Mouse (Mus musculus) forebrain, embryonic 11.5 days (tissue): ENCODE measurements around the gene Rnf5. TPM values are rescaled to one million over a fixed set of nuclear protein-coding genes. Genes with fewer than 3 reads are reported as not detected.

Source experiments
- ATAC-seq: fragments of 200-750 bp; cut with Nextera tagmentation; replicated peaks from 2 replicates; pipeline ENCODE4 v1.8.0; 2017; ENCODE audit warnings: moderate TSS enrichment; ENCODE audit not compliant: low FRiP score
- DNase-seq: peaks from one replicate; pipeline ENCODE4 v3.0.0-alpha.2; 2017; ENCODE audit warnings: low spot score
- H3K27ac ChIP-seq: fragments of 300-500 bp; sonication (generic); 2 replicates; pipeline ENCODE4 v1.5.1; 2014; ENCODE audit warnings: low read depth, low read length
- H3K27me3 ChIP-seq: fragments of 300-500 bp; sonication (generic); 2 replicates; pipeline ENCODE4 v1.6.1; 2014; ENCODE audit warnings: mild to moderate bottlenecking, low read length, mixed read lengths; ENCODE audit not compliant: control insufficient read depth, insufficient read depth
- H3K36me3 ChIP-seq: fragments of 300-500 bp; sonication (generic); 2 replicates; pipeline ENCODE4 v1.6.1; 2014; ENCODE audit warnings: mild to moderate bottlenecking, low read length, moderate library complexity, mixed read lengths; ENCODE audit not compliant: control insufficient read depth, insufficient read depth
- H3K4me1 ChIP-seq: fragments of 300-500 bp; sonication (generic); replicated peaks from 2 replicates; pipeline ENCODE4 v1.6.1; 2014; ENCODE audit warnings: low read length, mixed read lengths; ENCODE audit not compliant: control insufficient read depth, insufficient read depth
- H3K4me2 ChIP-seq: fragments of 300-500 bp; sonication (generic); 2 replicates; pipeline ENCODE4 v1.6.1; 2014; ENCODE audit warnings: low read depth, mild to moderate bottlenecking, low read length, moderate library complexity, mixed read lengths; ENCODE audit not compliant: severe bottlenecking
- H3K4me3 ChIP-seq: fragments of 300-500 bp; sonication (generic); 2 replicates; pipeline ENCODE4 v1.5.1; 2014; ENCODE audit warnings: low read depth, low read length
- H3K9ac ChIP-seq: fragments of 300-500 bp; sonication (generic); 2 replicates; pipeline ENCODE4 v1.6.1; 2014; ENCODE audit warnings: low read length
- H3K9me3 ChIP-seq: fragments of 300-500 bp; sonication (generic); 2 replicates; pipeline ENCODE4 v1.6.1; 2016; ENCODE audit warnings: low read length, mixed read lengths; ENCODE audit not compliant: control insufficient read depth
- WGBS: fragments of 180-500 bp; shearing (Covaris S2); extraction: QIAGEN DNeasy Blood & Tissue Kit; methylation state at CpG from one replicate; pipeline ENCODE4 v1.1.7; 2014; 5-methylcytosine and 5-hydroxymethylcytosine counted together
- polyA plus RNA-seq: library from polyadenylated mRNA; unstranded; fragments of >200 nt; fragmentation: Nextera tagmentation; extraction: Ambion mirVana; gene quantifications from 2 replicates; pipeline ENCODE4 v1.2.1, GENCODE M21; 2014

The Rnf5 gene
- polyA plus RNA-seq, 1 experiment from 2014 or later: 158 TPM

DNA sequence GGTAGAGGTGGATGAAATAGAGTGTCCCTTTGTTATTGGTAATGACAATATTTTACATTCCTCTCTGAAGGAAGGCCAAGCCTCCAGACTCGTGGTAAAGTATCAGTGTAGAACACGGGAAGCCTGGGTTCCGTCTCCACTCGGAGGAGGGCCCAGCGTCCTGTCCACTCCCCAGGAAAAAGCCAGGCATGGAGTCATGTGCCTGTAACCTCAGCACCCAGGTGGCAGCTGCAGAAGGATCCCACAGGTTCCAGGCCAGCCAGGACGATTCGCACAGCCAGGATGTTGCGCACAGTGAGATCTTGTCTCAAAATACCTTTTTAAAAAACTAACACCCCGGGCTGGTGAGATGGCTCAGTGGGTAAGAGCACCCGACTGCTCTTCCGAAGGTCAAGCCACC, 40.1 kb downstream of the Rnf5 start:
- no peak overlapping the region for H3K27ac ChIP-seq
- ATAC-seq: no peak
- no peak overlapping the region for H3K9ac ChIP-seq
- H3K36me3 ChIP-seq: no peaks in the 10 kb centered on the region
- no peaks in the 10 kb centered on the region; the same call in 1 of the 2 replicates for H3K9me3 ChIP-seq
- no peaks in the 10 kb centered on the region for H3K4me1 ChIP-seq
- H3K27me3 ChIP-seq: no peaks in the 10 kb centered on the region
- no peak overlapping the region for H3K4me2 ChIP-seq
- no peak overlapping the region for H3K4me3 ChIP-seq
- no peak for DNase-seq
- WGBS: 80% methylated on average over 11 of the region's 11 CpGs

DNA sequence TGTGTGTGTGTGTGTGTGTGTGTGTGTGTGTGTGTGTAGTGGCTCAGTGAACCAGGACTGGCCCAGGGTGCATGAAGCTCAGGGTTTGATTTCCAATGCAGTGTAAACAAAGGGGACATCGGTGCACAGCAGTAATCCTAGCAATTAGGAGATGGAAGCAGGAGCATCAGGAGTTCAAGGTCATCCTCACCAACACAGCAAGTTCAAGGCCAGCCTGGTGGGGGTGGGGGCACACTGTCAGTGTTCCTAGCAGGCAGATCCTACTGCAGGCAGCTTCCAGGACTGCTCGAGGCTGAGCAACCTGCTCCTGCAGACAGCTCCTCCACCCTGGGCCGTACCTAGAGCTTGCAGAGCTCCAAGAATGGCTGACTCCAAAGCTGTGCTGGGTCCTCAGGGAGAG, 40.9 kb downstream of the Rnf5 start:
- WGBS: 71% methylated on average over 3 of the region's 3 CpGs
- Histone ChIP-seq H3K4me3 (no peak overlapping the region), H3K4me2 (no peak overlapping the region), H3K27me3 (no peaks in the 10 kb centered on the region), H3K9me3 (no peaks in the 10 kb centered on the region; the same call in 1 of the 2 replicates), H3K27ac (no peak overlapping the region), H3K4me1 (no peaks in the 10 kb centered on the region), H3K9ac (no peak overlapping the region), H3K36me3 (no peaks in the 10 kb centered on the region)
- DNase-seq: no peak
- no peak for ATAC-seq

DNA sequence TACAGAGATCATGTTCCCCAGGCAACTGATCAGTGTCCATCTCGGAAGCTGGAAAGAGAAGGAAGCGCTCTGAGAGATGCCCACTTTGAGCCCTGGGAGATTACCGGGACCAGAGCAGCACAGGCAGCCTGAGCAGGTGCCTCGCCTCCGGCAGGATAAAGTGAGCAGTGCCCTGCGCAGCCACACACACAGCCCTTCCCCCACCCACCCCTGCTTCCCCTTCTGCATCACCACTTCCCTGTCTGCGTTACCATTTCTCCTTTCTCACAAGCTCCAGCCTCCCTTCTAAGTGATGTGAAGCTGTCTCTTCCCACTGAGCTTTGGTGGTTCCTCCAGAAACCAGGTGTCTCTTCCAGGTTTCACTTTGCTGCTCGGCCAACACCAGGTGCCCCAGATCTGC, 42.3 kb downstream of the Rnf5 start:
- Histone ChIP-seq H3K27ac (peak overlapping the region; percentile 18; the same call in 1 of the 2 replicates), H3K27me3 (no peaks in the 10 kb centered on the region), H3K9ac (no peak overlapping the region), H3K9me3 (no peaks in the 10 kb centered on the region; the same call in 1 of the 2 replicates), H3K36me3 (no peaks in the 10 kb centered on the region), H3K4me3 (no peak overlapping the region), H3K4me2 (no peak overlapping the region), H3K4me1 (no peaks in the 10 kb centered on the region)
- DNase-seq (no peak), ATAC-seq (no peak)
- 39% methylated on average over 8 of the region's 8 CpGs for WGBS

DNA sequence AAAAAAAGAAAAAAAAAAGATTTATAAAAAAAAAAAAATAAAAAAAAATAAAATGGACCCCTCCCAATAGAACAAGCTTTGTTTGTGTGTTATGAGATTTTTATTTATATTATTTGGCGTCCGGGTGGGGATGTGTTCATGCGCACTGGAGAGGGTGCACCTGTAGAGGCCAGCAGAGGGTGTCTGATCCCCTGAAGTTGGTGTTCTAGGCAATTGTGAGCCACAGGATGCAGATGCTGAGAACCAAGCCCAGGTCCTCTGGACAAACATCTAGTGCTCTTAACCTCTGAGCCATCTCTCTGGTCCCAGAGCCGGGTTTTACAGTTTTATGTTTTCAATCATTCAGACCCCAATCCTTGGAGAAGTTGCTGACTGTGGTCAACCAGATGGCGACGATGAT, 43.1 kb downstream of the Rnf5 start:
- DNase-seq (no peak), ATAC-seq (no peak)
- H3K4me2 ChIP-seq: no peak overlapping the region
- H3K4me1 ChIP-seq: no peaks in the 10 kb centered on the region
- H3K27me3 ChIP-seq: no peaks in the 10 kb centered on the region
- H3K36me3 ChIP-seq: no peaks in the 10 kb centered on the region
- H3K9ac ChIP-seq: no peak overlapping the region
- H3K4me3 ChIP-seq: no peak overlapping the region
- H3K9me3 ChIP-seq: no peaks in the 10 kb centered on the region
- 89% methylated on average over 6 of the region's 6 CpGs for WGBS
- no peak overlapping the region for H3K27ac ChIP-seq

DNA sequence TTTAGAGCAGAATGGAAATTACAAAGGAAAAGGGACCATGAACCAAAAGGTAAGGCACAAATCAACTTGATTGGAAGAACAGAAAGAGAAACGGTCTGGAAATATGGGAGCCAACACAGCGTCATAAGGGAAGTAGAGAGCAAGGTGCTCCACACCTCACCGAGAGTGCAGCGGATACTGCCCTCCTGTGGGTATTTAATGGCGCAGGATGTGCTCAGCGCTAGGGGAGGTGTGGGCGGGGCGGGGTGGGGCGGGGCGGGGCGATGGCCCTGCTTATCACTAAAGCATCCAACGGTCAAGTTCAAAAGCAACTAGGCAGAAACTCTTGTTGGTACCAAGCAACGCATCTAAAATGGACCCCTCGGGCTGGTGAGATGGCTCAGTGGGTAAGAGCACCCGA, 43.6 kb downstream of the Rnf5 start:
- H3K4me1 ChIP-seq: no peaks in the 10 kb centered on the region
- no peaks in the 10 kb centered on the region for H3K9me3 ChIP-seq
- H3K9ac ChIP-seq: no peak overlapping the region
- no peaks in the 10 kb centered on the region for H3K36me3 ChIP-seq
- H3K27ac ChIP-seq: no peak overlapping the region
- 28% methylated on average over 15 of the region's 15 CpGs for WGBS
- H3K4me3 ChIP-seq: no peak overlapping the region
- ATAC-seq (no peak), DNase-seq (no peak)
- H3K4me2 ChIP-seq: no peak overlapping the region
- H3K27me3 ChIP-seq: no peaks in the 10 kb centered on the region

DNA sequence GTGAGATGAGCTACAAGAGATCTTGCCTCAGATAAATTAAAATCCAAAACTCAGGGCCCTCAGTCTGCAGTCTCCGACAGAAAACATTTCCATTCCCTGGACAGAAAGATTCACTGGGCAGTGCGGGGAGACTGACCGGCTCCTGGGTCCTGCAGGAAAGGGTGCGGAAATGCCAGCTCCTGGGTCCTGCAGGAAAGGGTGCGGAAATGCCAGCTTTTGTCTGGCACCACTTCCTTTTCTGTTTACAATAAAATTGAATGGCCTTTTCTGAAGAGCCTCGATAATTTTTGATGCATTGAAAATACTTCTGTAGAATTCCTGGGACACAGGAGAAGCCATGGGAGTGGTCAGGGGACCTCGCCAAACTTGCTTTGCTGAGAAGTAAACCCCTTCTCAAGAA, 44.4 kb downstream of the Rnf5 start:
- Histone ChIP-seq H3K9me3 (no peaks in the 10 kb centered on the region), H3K27ac (no peak overlapping the region)

DNA sequence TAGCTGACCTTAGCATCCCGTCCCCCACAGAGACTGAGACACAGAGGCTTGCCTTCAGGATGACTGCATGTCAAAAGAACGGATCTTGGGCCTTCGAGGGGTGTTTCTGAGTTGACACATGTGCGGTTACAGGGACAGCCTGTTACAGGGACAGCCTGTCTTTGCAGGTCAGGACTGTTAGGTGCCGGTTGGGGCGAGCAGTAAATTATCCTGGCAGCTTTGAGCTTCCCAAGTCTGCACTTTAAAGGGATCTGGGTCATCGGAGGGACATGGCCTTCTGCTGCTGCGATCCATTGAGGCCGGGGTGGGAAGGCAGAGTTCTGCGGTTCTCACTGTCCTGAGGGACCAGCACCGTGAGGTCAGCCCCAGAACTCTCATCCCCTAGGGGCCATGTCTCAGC, 46.1 kb downstream of the Rnf5 start:
- no peak overlapping the region for H3K27ac ChIP-seq
- no peak for DNase-seq
- H3K36me3 ChIP-seq: no peaks in the 10 kb centered on the region
- no peaks in the 10 kb centered on the region for H3K9me3 ChIP-seq
- ATAC-seq: no peak
- no peak overlapping the region for H3K4me2 ChIP-seq
- no peak overlapping the region for H3K9ac ChIP-seq
- 73% methylated on average over 11 of the region's 11 CpGs for WGBS
- no peaks in the 10 kb centered on the region for H3K4me1 ChIP-seq
- no peak overlapping the region for H3K4me3 ChIP-seq
- no peaks in the 10 kb centered on the region for H3K27me3 ChIP-seq

More for the DNA sequence above, 44.4 kb downstream of the Rnf5 start:
- Histone ChIP-seq H3K27me3 (no peaks in the 10 kb centered on the region), H3K4me2 (no peak overlapping the region), H3K4me3 (no peak overlapping the region), H3K4me1 (no peaks in the 10 kb centered on the region), H3K36me3 (no peaks in the 10 kb centered on the region), H3K9ac (no peak overlapping the region)
- no peak for DNase-seq
- WGBS: 88% methylated on average over 7 of the region's 7 CpGs
- ATAC-seq: no peak

DNA sequence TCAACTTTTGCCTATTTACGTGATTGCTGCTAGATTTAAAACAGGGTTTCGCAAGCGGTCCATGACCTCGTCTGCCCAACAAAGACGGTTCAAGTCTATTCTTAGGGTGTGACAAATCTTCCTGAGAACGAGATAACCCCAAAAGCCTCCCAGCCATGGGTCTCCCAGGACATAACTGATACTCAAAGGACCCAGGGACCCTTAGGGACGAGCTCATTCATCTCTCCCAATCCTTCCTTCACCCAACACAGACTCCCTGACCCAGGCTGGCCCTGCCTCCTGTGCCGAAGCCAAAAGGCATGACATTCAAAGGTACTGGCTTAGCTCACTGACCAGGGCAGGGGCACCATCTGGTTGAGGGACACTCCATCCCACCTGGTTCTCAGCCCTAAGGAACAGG, 47.1 kb downstream of the Rnf5 start:
- no peak for ATAC-seq
- Histone ChIP-seq H3K4me1 (no peaks in the 10 kb centered on the region), H3K36me3 (no peaks in the 10 kb centered on the region), H3K27me3 (no peaks in the 10 kb centered on the region), H3K4me2 (no peak overlapping the region), H3K9ac (no peak overlapping the region), H3K27ac (no peak overlapping the region), H3K9me3 (no peaks in the 10 kb centered on the region), H3K4me3 (no peak overlapping the region)
- 84% methylated on average over 8 of the region's 8 CpGs for WGBS
- DNase-seq: no peak

DNA sequence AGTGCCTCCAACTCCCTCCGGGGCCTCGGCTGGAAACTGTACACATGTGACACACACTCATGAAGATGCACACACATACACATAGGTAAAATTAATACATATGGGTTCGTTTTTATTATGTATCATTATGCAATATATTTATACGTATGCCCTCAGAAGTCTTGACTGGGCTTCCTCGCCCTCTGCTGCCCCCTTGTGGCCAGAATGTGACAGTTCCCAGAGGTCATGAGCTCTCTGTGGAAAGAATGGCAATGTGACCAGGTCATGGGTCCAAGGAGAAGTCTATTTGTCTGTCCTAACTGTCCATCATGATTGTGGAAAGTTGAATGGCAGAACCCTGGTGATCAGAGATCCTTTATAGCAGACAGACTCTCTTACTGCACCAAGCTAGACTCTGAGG, 48.0 kb downstream of the Rnf5 start:
- no peak overlapping the region for H3K27ac ChIP-seq
- H3K9ac ChIP-seq: no peak overlapping the region
- DNase-seq (peak; percentile 82), ATAC-seq (no peak)
- no peaks in the 10 kb centered on the region for H3K4me1 ChIP-seq
- H3K4me2 ChIP-seq: no peak overlapping the region
- 25% methylated on average over 5 of the region's 5 CpGs for WGBS
- H3K36me3 ChIP-seq: no peaks in the 10 kb centered on the region
- no peaks in the 10 kb centered on the region for H3K9me3 ChIP-seq
- no peak overlapping the region for H3K4me3 ChIP-seq
- no peaks in the 10 kb centered on the region for H3K27me3 ChIP-seq
